Mouse (Mus musculus) kidney, postnatal 36 days (tissue): ENCODE results near the gene Itm2b.

Experiments used
- DNase-seq, 2 experiments: peaks; one replicate each; pipeline ENCODE4 v3.0.0; 2021 to 2022; ENCODE audit warnings: mixed read lengths in 2 of 2

Gene Itm2b

DNA sequence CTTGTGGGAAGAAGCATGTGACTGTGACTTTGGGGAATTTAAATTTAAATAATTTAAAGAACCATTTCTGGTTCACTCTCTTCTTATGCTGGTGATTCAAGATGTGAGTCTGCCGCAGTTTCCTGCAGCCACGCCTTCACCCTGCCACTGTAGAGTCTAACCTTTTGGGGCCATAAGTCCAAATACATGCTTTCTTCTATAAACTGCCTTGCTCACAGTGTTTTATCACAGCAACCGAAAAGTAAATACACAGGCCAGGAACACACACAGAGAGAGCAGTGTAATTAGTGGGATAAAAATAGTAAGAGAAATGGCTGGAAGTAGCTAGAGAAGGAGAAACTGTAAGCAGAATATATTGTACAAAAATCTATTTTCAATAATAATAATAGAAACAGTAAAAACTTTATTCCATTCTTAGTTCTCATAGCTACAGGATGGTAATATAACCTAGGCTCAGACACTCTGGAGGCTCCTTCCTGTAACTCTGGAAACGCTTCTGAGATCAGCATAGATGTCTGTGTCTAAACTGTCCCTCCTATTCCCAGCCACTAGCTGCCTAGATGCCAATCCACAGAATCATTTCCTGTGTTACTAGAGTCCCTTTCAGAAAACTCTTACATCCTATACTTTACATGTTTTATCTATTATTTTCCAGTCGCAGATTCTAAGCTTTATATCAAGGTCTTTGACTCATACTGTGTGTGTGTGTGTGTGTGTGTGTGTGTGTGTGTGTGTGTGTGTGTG is 9.3 kb upstream of the Itm2b start:
- DNase-seq: no peak

GRCm38 (mm10) chr14:73391457-73391856 is 6.4 kb upstream of the Itm2b start:
- no peak for DNase-seq

DNA sequence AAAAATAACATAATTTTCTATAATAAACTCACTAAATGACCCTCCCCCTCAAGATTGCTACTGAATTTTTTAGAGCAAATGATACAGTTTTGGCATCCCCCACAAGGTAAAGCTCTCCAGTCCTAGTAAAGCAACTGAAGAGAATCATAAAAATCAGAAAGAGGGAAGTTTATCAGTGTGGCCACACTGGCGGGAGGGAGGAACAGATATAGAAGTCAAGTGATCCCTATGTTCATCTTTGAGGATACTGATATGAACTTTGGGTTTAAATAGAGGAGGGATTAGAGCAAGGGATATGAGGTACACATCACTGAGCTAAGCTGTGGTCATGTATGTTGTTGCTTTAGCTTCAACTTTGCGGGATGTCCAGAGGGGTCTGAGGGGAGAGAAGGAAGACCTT is 5.1 kb upstream of the Itm2b start:
- DNase-seq: no peak

GRCm38 (mm10) chr14:73389059-73389458 is 4.0 kb upstream of the Itm2b start:
- no peak for DNase-seq

GRCm38 (mm10) chr14:73388546-73388945 is 3.5 kb upstream of the Itm2b start:
- DNase-seq: peak; percentile 61 to 86

DNA sequence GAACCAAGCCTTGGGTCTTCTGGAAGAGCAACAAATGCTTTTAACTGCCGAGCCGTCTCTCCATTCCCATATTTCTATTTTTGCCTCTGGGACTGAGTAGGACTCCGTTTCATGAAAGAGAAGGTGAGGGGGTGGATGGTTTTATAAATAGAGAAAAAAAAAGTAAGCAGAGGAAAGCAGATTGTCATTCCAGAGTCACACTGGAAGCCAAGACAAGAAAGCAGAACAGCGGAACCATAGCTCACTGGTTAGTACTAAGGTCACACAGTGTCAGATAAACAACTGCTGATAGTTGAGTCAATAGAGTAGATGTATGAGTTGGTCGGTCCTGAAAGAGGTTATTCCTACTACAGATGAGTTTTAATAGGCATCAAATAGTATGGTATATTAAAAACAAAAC is 1.4 kb upstream of the Itm2b start:
- DNase-seq: no peak

GRCm38 (mm10) chr14:73385720-73386374 is 758 bp upstream of the Itm2b start:
- DNase-seq: peak in 1 of 2 experiments; percentile 49

- peak; percentile 56 to 58 for DNase-seq
These were observed 560 bp downstream of the Itm2b start for GRCm38 (mm10) chr14:73384546-73384912.

DNA sequence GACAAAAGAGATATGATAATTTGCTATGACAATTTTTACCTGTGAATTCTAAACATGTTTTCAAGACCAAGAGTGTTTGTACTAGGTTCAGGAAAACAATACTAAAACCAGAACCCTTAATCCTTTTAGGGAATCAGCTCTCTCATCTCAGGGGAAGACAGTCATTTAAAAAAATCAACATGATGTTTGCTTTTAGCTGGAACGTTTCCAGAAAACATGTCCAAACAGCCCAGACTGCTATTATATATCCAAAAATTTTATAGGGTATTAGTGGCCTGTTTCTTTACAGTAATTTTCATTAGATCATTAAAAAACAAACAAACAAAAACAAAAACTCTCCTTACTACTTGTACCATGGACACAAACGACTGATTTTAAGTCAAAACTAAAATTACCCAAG is 1.3 kb downstream of the Itm2b start:
- no peak for DNase-seq

DNA sequence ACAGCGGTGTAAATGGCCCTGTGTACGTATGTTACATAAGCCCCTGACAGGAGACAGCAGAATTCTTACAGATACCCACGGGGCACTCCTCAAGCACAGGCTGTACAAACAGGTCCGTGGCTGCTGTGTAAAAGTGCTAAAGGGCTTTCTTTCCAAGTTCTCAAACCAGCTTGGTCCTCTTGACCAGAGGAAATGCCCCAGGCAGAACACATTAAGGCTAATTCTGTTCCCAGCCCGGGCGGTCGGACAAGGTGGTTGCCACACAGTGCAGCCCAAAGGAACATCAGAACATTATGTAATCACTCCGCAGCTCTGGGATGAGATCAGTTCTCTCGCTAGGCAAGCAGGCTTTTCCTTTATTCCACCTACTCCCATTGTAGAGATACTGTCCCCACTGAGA is 2.4 kb downstream of the Itm2b start:
- peak; percentile 72 to 88 for DNase-seq

DNA sequence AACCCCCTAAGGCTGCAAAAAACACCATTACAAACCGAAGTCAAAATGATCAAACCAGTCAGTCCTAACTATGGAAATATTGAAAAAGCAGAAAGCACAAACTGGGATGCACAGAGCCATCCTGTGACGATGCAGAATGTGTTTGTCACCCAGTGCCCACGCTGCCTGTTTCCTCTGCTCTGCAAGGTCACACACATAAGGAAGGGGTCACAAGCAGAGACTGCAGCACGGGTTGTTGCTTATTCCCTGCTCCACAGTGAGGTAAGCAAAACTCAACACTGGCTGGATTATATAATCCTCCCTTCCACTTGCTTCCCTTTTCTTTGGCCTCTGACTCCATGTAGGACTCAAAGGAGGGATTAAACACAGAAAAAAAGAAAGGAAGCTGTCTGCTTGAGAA is 3.5 kb downstream of the Itm2b start:
- no peak for DNase-seq

- no peak for DNase-seq
These were observed 7.3 kb downstream of the Itm2b start for GRCm38 (mm10) chr14:73377804-73378203.

DNA sequence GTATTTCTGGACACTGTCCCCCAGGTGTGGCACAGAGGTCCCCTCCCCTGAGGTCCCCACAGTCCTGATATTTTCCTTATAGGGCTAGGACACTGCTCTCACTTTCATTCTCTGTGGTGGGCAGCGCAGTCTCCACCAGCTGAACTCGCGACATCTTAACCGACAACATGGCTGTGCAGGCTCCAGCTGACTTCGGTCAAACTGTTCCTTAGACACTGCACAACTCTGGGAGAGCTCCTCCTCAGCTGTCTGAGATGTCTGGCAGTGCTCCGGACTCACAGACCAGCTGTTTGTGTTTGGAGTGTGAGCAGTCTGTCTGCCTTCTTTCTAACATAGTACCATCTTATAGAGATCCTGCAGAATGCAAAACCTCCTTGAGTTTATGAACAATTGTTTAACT is 8.2 kb downstream of the Itm2b start:
- DNase-seq: no peak

- no peak for DNase-seq
These were observed 9.2 kb downstream of the Itm2b start for GRCm38 (mm10) chr14:73375903-73376302.

- DNase-seq: no peak
These were observed 9.6 kb downstream of the Itm2b start for GRCm38 (mm10) chr14:73375445-73375844.

DNA sequence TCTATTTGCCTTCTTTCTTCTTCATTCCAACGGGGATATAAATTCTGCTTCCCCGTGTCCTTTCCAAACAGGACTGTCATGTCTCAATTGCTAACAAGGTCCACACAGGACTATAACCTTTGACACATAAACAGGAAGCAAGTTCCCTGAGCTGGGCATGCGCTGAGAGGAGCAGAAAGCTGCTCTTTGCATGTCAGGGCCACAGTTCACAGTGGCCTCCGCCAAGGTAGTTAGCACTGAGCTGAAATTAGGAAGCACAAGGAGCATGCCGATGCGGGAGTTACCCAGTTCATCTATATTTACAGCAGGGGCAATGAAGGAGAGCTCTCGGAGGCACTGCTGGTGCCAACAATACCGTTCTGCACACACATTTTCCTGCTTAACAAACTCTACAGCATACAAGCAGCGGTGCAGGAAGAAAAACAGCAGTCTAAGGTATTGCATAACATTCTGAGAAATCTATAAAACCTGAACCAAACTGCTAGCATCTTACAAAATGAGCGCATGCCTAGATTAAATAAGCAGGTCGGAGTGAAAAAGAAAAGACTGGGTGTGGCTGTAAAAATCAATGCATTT is 10.7 kb downstream of the Itm2b start:
- DNase-seq: peak; percentile 87 to 92

GRCm38 (mm10) chr14:73373606-73374005 is 11.5 kb downstream of the Itm2b start:
- no peak for DNase-seq

DNA sequence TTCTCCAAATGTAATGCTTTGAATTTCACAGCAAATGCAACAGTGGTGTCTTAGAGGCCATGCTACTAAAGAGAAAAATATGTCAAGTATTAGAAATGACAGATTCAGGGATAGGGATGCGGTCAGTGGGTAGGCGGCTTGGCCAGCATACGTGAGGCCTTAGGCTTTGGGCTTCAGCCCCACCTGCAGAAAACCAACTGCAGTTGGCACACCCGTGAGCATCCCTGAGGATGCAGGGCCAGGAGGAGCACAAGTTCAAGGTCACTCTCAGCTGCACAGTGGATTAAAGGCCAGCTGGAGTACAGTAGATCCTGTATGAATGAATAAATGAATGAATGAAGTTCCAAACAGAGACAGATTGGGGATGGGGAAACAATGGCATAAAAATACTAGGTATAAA is 12.1 kb downstream of the Itm2b start:
- DNase-seq: no peak

GRCm38 (mm10) chr14:73371577-73371976 is 13.5 kb downstream of the Itm2b start:
- no peak for DNase-seq

- DNase-seq: peak; percentile 61 to 66
These were observed 14.3 kb downstream of the Itm2b start for GRCm38 (mm10) chr14:73370695-73371372.

DNA sequence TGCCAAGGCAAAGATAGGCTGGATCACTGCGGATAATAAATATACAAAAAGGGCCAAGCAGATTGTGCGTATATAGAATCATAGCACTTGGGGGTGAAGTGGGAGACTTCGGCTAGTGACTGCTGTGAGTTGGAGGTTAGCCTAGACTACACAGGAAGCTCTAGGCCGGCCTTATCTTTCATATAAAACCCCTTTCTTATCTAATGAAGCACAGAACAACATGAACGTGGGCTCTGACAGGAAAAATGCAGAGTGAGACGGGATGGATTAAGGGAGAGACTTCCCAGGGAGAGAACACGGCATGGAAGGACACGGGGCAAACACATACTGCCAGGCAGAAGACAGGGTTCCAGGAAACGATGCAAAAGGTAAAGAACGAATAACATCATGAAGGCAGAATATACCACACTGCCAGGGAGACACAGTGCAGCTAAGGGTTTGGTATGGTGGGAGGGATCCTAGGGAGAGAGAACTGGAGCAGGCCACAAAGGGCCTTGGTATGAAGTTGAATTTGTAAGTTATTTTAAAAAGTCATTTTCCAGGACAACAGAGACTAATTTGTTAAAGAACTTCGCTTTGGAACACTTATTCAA is 14.9 kb downstream of the Itm2b start:
- no peak for DNase-seq

DNA sequence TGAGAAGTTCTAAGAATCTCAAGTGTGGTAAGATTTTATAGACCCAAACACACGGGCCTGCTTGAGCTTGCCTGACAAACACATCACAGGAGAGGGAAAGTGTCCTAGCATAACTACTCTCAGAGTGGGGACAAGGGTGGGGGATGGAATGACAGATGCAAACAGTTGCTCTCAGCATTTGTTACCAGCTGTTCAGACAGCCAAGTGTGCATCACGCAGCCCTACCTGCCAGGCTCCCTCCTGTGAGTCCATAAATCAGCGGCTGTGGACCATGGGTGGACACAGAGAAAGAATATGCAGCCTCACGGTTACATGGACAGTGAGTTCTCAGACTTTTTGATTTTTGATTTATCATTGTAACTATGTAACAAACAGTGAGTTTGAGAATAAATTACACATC is 15.5 kb downstream of the Itm2b start:
- DNase-seq: no peak

- no peak for DNase-seq
These were observed 16.1 kb downstream of the Itm2b start for GRCm38 (mm10) chr14:73368966-73369365.
